Mouse (Mus musculus): ENCODE results near the gene Lgals3bp. TPM values are rescaled to one million over a fixed set of nuclear protein-coding genes. Genes with fewer than 3 reads are reported as not detected.

The Lgals3bp gene
- polyA plus RNA-seq, 1 experiment from 2014 or later: 3.6 TPM

- peaks cover 44% of the 10 kb centered on the region for H3K36me3 ChIP-seq
Measured at GRCm38 (mm10) chr11:118409106-118410072, 7.5 kb upstream of the Lgals3bp start.

GRCm38 (mm10) chr11:118408051-118408740 is 6.3 kb upstream of the Lgals3bp start:
- Histone ChIP-seq H3K9me3 (replicated peaks) (no peaks in the 10 kb centered on the region), H3K4me2 (no peak overlapping the region), H3K36me3 (peaks cover 44% of the 10 kb centered on the region), H3K9ac (replicated peaks) (no peak overlapping the region), H3K27ac (replicated peaks) (no peak overlapping the region), H3K4me3 (replicated peaks) (no peak overlapping the region), H3K27me3 (replicated peaks) (no peaks in the 10 kb centered on the region), H3K4me1 (peaks cover 4% of the 10 kb centered on the region; the same call in 1 of the 2 replicates)
- no peak for ATAC-seq (ENCODE audit: low FRiP score)
- 87% methylated on average over 18 of the region's 18 CpGs for WGBS

More at GRCm38 (mm10) chr11:118409106-118410072, 7.5 kb upstream of the Lgals3bp start:
- Histone ChIP-seq H3K27me3 (replicated peaks) (no peaks in the 10 kb centered on the region), H3K4me1 (peaks cover 6% of the 10 kb centered on the region; the same call in 1 of the 2 replicates), H3K4me2 (no peak overlapping the region), H3K9ac (replicated peaks) (no peak overlapping the region), H3K27ac (replicated peaks) (no peak overlapping the region), H3K9me3 (replicated peaks) (no peaks in the 10 kb centered on the region), H3K4me3 (replicated peaks) (no peak overlapping the region)
- WGBS: 68% methylated on average over 12 of the region's 12 CpGs
- ATAC-seq (ENCODE audit: low FRiP score): no peak

GRCm38 (mm10) chr11:118407318-118407910 is 5.5 kb upstream of the Lgals3bp start:
- no peaks in the 10 kb centered on the region for H3K4me1 ChIP-seq
- no peak overlapping the region for H3K4me2 ChIP-seq
- 87% methylated on average over 23 of the region's 23 CpGs for WGBS
- no peak overlapping the region for H3K4me3 ChIP-seq (replicated peaks)
- no peaks in the 10 kb centered on the region for H3K27me3 ChIP-seq (replicated peaks)
- H3K9me3 ChIP-seq (replicated peaks): no peaks in the 10 kb centered on the region
- H3K27ac ChIP-seq (replicated peaks): no peak overlapping the region
- no peak for ATAC-seq (ENCODE audit: low FRiP score)
- no peak overlapping the region for H3K9ac ChIP-seq (replicated peaks)
- H3K36me3 ChIP-seq: peaks cover 44% of the 10 kb centered on the region

- Histone ChIP-seq H3K27ac (replicated peaks) (no peak overlapping the region), H3K9ac (replicated peaks) (no peak overlapping the region), H3K27me3 (replicated peaks) (no peaks in the 10 kb centered on the region), H3K4me3 (replicated peaks) (no peak overlapping the region), H3K9me3 (replicated peaks) (no peaks in the 10 kb centered on the region), H3K4me2 (no peak overlapping the region), H3K36me3 (peaks cover 44% of the 10 kb centered on the region), H3K4me1 (peaks cover 8% of the 10 kb centered on the region)
- ATAC-seq (ENCODE audit: low FRiP score): no peak
- WGBS: 95% methylated on average over 5 of the region's 5 CpGs
Measured at GRCm38 (mm10) chr11:118406521-118406920, 4.6 kb upstream of the Lgals3bp start.

- no peak overlapping the region for H3K9ac ChIP-seq (replicated peaks)
- no peaks in the 10 kb centered on the region for H3K9me3 ChIP-seq (replicated peaks)
- no peaks in the 10 kb centered on the region for H3K27me3 ChIP-seq (replicated peaks)
- H3K27ac ChIP-seq (replicated peaks): no peak overlapping the region
- H3K4me2 ChIP-seq: no peak overlapping the region
- 97% methylated on average over 8 of the region's 8 CpGs for whole genome bisulfite sequencing
- peaks cover 19% of the 10 kb centered on the region for H3K4me1 ChIP-seq
- no peak overlapping the region for H3K4me3 ChIP-seq (replicated peaks)
- ATAC-seq (ENCODE audit: low FRiP score): no peak
- peaks cover 35% of the 10 kb centered on the region for H3K36me3 ChIP-seq
Measured at GRCm38 (mm10) chr11:118405311-118405710, 3.4 kb upstream of the Lgals3bp start.

GRCm38 (mm10) chr11:118403951-118404899 is 2.3 kb upstream of the Lgals3bp start:
- no peak overlapping the region for H3K9ac ChIP-seq (replicated peaks)
- 77% methylated on average over 6 of the region's 6 CpGs for WGBS
- no peaks in the 10 kb centered on the region for H3K9me3 ChIP-seq (replicated peaks)
- no peak overlapping the region for H3K27ac ChIP-seq (replicated peaks)
- H3K4me3 ChIP-seq (replicated peaks): no peak overlapping the region
- no peak for ATAC-seq (ENCODE audit: low FRiP score)
- peaks cover 26% of the 10 kb centered on the region for H3K36me3 ChIP-seq
- peaks cover 22% of the 10 kb centered on the region for H3K4me1 ChIP-seq
- H3K27me3 ChIP-seq (replicated peaks): no peaks in the 10 kb centered on the region
- no peak overlapping the region for H3K4me2 ChIP-seq

- no peaks in the 10 kb centered on the region for H3K27me3 ChIP-seq (replicated peaks)
- WGBS: 91% methylated on average over 2 of the region's 2 CpGs
- H3K4me1 ChIP-seq: peaks cover 22% of the 10 kb centered on the region
- no peaks in the 10 kb centered on the region for H3K9me3 ChIP-seq (replicated peaks)
- no peak for ATAC-seq (ENCODE audit: low FRiP score)
- H3K9ac ChIP-seq (replicated peaks): no peak overlapping the region
- no peak overlapping the region for H3K4me3 ChIP-seq (replicated peaks)
- H3K36me3 ChIP-seq: peaks cover 21% of the 10 kb centered on the region
- no peak overlapping the region for H3K27ac ChIP-seq (replicated peaks)
- H3K4me2 ChIP-seq: no peak overlapping the region
Measured at GRCm38 (mm10) chr11:118403183-118403582, 1.3 kb upstream of the Lgals3bp start.

- 83% methylated on average over 4 of the region's 4 CpGs for WGBS
- H3K27ac ChIP-seq (replicated peaks): no peak overlapping the region
- no peaks in the 10 kb centered on the region for H3K27me3 ChIP-seq (replicated peaks)
- H3K4me1 ChIP-seq: peaks cover 22% of the 10 kb centered on the region
- peaks cover 3% of the 10 kb centered on the region for H3K36me3 ChIP-seq
- no peak for ATAC-seq (ENCODE audit: low FRiP score)
- no peak overlapping the region for H3K9ac ChIP-seq (replicated peaks)
- H3K4me3 ChIP-seq (replicated peaks): no peak overlapping the region
- no peak overlapping the region for H3K4me2 ChIP-seq
- no peaks in the 10 kb centered on the region for H3K9me3 ChIP-seq (replicated peaks)
Measured at GRCm38 (mm10) chr11:118401195-118401594, 697 bp downstream of the Lgals3bp start.

- 25% methylated on average over 6 of the region's 6 CpGs for WGBS
- Histone ChIP-seq H3K4me2 (peak overlapping the region; percentile 6; the same call in 1 of the 2 replicates), H3K36me3 (peaks cover 2% of the 10 kb centered on the region; the same call in 1 of the 2 replicates), H3K9me3 (replicated peaks) (no peaks in the 10 kb centered on the region), H3K9ac (replicated peaks) (no peak overlapping the region), H3K27ac (replicated peaks) (no peak overlapping the region; the same call in 1 of the 2 replicates), H3K4me3 (replicated peaks) (no peak overlapping the region), H3K27me3 (replicated peaks) (no peaks in the 10 kb centered on the region), H3K4me1 (peaks cover 22% of the 10 kb centered on the region)
- no peak for ATAC-seq (ENCODE audit: low FRiP score)
Measured at GRCm38 (mm10) chr11:118400566-118400936, 1.3 kb downstream of the Lgals3bp start.

GRCm38 (mm10) chr11:118399891-118400565 is 1.9 kb downstream of the Lgals3bp start:
- Histone ChIP-seq H3K4me2 (peak overlapping the region; percentile 6; the same call in 1 of the 2 replicates), H3K27me3 (replicated peaks) (no peaks in the 10 kb centered on the region), H3K9ac (replicated peaks) (no peak overlapping the region), H3K36me3 (peaks cover 2% of the 10 kb centered on the region; the same call in 1 of the 2 replicates), H3K9me3 (replicated peaks) (no peaks in the 10 kb centered on the region), H3K27ac (replicated peaks) (no peak overlapping the region; the same call in 1 of the 2 replicates), H3K4me1 (peaks cover 22% of the 10 kb centered on the region), H3K4me3 (replicated peaks) (no peak overlapping the region)
- no peak for ATAC-seq (ENCODE audit: low FRiP score)
- 72% methylated on average over 5 of the region's 5 CpGs for WGBS
